Mouse (Mus musculus): ENCODE measurements at regions not wholly inside any gene's neighbourhood (a gene's known extent, or its start where the extent isn't known, plus 50 kb on each side); places are given as distances from the start of the nearest gene placed in this dataset.

GRCm38 (mm10) chr3:39344078-39344477 lies 457.3 kb downstream of the Fat4 start:
- no peak for TF ChIP-seq CTCF (IDR thresholded peaks at IDR 0.05; ENCODE audit: borderline replicate concordance, insufficient read depth, low read depth, low read length)
- no peak for TF ChIP-seq POLR2A (IDR thresholded peaks at IDR 0.05; ENCODE audit: borderline replicate concordance, insufficient read depth, low read length)
